Mouse (Mus musculus): ENCODE results near the gene Ghr.

Gene Ghr

DNA sequence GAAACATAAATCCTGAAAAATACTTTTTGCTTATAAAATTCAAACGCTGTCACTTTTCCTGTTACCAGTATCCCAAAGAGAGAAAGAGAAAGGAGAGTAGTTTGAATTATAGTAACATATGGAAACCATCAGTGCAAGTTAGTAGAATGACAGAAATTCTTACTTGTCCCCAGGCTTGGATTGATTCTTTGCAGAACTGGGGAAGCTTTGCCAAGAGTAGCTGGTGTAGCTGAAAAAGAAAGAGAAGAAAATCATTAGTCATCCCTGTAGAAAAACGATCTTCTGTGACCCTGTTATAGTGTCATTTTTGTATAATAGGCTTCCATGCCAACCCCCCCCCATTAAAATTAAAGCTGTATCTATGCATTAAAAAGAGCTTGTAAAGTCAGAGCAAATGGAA is 194.8 kb downstream of the Ghr start:
- DNase-seq (ENCODE audit: low read depth, low spot score): peak; percentile 15

DNA sequence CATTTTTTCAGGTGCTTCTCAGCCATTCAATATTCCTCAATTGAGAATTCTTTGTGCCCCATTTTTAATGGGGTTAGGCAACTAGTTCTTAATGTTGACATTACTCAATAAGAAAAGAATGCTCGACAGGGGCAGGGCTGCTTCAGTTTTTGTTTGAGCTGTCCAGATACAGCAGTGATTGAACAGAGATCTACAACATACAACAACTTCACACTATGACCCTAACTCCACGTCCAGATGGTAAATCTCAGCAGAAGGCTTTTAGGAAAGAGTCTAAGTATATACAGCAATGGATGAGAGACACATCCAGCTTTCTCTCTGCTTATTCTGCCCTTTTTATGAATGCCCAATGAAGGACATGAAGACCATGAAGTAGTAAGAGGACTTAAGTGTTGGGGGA is 199.5 kb downstream of the Ghr start:
- DNase-seq (ENCODE audit: low read depth, low spot score): no peak

- DNase-seq (ENCODE audit: low read depth, low spot score): no peak
These were observed 201.9 kb downstream of the Ghr start for GRCm38 (mm10) chr15:3381413-3381812.

GRCm38 (mm10) chr15:3368261-3368832 is 214.9 kb downstream of the Ghr start:
- DNase-seq (ENCODE audit: low read depth, low spot score): no peak

GRCm38 (mm10) chr15:3356073-3356766 is 227.1 kb downstream of the Ghr start:
- DNase-seq (ENCODE audit: low read depth, low spot score): no peak

GRCm38 (mm10) chr15:3353696-3354095 is 229.6 kb downstream of the Ghr start:
- no peak for DNase-seq (ENCODE audit: low read depth, low spot score)

- no peak for DNase-seq (ENCODE audit: low read depth, low spot score)
These were observed 233.8 kb downstream of the Ghr start for GRCm38 (mm10) chr15:3349306-3350064.

GRCm38 (mm10) chr15:3346682-3347081 is 236.6 kb downstream of the Ghr start:
- no peak for DNase-seq (ENCODE audit: low read depth, low spot score)

DNA sequence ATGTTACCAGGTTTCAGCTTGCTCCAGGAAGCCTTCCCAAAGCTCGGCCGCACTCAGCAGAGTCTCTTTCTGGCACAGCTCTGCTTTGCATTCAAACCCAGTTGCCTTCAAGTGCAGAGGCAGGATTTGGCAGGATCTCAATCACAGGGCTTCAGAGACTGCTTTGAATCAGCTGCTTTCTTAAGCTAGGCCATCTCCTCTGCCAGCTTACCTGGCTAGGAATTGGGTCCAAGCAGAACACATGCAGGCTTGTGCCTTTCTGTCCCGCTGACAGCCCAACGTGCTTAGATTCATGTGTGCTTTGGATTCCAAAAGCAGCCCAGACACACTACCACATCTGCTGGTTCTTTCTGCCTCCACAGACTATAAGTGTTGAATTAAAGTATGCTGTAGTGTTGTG is 238.7 kb downstream of the Ghr start:
- DNase-seq (ENCODE audit: low read depth, low spot score): no peak

DNA sequence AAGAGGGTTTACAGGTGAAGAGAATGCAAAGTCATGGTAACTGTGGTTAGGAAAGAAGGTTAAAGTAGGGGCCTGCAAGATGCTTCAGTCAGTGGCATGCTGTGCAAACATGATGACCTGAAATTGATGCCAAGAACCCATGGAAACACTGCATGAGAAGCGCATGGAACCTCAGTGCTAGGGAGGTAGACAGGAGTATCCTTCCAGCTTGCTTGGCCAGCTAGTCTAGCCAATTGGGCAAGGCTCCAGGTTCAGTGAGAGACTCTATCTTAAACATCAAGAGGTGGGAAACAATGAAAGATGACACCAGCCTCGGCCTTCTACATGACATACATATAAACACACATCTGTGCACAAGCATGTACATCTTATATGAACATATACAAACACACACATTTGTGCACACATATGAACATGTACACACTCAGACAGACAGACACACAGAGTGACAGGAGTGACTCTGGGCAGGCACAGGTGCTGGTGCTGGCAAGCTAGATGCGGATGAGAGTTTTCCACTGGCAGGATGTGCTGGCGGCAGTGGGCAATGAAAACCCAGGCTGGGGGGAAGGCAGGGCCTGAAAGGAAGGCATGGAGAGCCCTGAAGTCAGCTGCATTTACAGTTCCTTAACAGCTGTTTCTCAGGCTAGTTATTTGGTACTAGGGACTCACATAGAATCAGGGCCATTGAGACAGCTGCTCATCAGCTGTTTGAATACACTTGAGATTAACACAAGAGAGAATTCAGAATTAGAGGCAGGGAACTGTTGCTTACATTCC is 241.3 kb downstream of the Ghr start:
- peak; percentile 65 for DNase-seq (ENCODE audit: low read depth, low spot score)

GRCm38 (mm10) chr15:3339847-3340246 is 243.4 kb downstream of the Ghr start:
- no peak for DNase-seq (ENCODE audit: low read depth, low spot score)

GRCm38 (mm10) chr15:3332517-3332916 is 250.8 kb downstream of the Ghr start:
- DNase-seq (ENCODE audit: low read depth, low spot score): peak; percentile 65

GRCm38 (mm10) chr15:3331813-3332212 is 251.5 kb downstream of the Ghr start:
- DNase-seq (ENCODE audit: low read depth, low spot score): no peak

- DNase-seq (ENCODE audit: low read depth, low spot score): no peak
These were observed 253.0 kb downstream of the Ghr start for GRCm38 (mm10) chr15:3330291-3330690.

GRCm38 (mm10) chr15:3323041-3323440 is 260.3 kb downstream of the Ghr start:
- DNase-seq (ENCODE audit: low read depth, low spot score): no peak

GRCm38 (mm10) chr15:3319929-3320328 is 263.4 kb downstream of the Ghr start:
- DNase-seq (ENCODE audit: low read depth, low spot score): no peak

- DNase-seq (ENCODE audit: low read depth, low spot score): no peak
These were observed 266.7 kb downstream of the Ghr start for GRCm38 (mm10) chr15:3316617-3317016.

GRCm38 (mm10) chr15:3312937-3313336 is 270.4 kb downstream of the Ghr start:
- peak; percentile 25 for DNase-seq (ENCODE audit: low read depth, low spot score)

DNA sequence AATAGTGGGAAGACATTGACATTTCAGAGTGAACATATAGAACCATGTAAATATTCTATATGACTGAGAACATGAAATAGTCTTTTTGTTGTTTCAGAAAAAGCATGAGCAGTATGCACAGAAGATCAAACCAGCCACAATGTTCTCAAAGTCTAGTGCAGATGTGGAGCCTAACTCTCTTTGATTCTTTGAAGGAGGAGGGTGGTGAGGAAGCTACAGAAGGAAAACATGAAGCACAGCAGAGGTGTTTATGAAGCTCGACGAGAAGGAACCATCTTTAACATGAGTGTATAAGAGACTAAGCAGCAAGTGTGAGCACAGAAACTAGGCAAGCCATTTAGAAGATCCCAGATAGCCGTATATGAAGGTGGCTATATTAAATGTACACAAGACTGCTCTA is 273.4 kb downstream of the Ghr start:
- no peak for DNase-seq (ENCODE audit: low read depth, low spot score)

DNA sequence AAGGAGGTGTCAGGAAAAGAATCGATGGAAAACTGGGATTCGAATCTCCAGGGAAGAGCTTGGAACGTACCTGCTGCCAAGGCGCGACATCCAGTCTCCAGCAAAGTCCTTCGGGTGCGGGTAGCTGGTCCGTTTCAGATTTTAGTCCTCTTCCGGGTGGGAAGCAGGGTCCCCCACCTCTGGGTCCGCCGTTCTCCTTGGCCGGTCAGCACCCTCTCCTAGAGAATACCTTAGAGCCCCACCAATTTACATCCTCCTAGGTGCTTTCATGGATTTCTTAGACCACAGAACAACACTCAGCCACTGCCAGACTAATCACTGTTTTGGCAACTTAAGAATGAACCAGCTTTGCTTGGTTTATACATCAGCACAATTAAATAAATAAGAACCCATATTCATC is 279.9 kb downstream of the Ghr start, which contains the start of gene Ccdc152:
Gene Ccdc152 (minus strand): TSS at position 101 of the 400 bp plus-strand sequence.
- no peak for DNase-seq (ENCODE audit: low read depth, low spot score)

DNA sequence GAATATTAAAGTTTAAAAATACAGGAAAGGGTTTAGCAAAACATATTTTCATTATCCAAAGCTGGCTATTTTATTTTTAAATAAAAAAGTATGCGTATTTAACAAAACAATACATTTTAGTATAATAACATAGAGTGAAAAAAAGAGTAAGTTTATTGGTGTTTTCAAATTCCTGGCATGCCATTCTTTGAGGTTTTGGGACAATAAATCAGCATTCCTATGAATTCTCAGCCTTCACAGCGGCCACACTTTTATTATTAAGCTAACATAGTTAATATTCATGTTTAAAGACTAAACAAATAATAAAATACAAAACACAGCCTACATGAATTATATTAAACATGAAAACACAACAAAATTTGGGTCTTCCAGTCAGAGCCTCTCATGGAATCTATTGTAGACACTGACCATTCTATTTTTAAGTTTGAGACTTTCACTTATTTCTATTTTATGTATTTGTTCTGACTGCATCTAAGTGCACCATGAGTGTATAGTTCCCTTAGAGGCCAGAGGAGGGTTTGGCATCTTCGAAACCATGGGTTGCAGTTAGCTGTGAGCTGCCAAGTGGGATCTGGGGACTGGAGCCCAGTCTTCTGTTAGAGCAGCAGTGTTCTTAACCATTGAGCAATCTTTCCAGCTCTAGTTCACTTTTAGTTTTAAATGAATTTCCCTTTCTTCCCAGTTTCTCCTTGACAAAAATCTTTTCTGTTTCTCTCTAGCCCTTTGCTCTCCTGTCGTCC is 282.8 kb downstream of the Ghr start:
- DNase-seq (ENCODE audit: low read depth, low spot score): no peak
